Mouse (Mus musculus) lung, adult 18-20 months (tissue): ENCODE measurements around the gene Epx.
A peak's percentile ranks its signal among the peaks of the same experiment; 100 is the strongest.
"Not testable (repeated sequence)": the region's sequence is repeated elsewhere in the genome, so short reads cannot be mapped to it uniquely, and the experiment has no call there.

Experiments
- DNase-seq, 2 experiments: peaks; one replicate each; pipeline ENCODE4 v3.0.0; 2022; ENCODE audit warnings: mixed read lengths in 2 of 2

The Epx gene

GRCm38 (mm10) chr11:87875436-87875835, at the start of gene Epx:
Gene Epx, minus strand, starts transcription at chr11:87875536.
- no peak for DNase-seq

GRCm38 (mm10) chr11:87920966-87921365, 45.6 kb upstream of the Epx start, which contains the start of gene Olfr464:
Gene Olfr464, minus strand, starts transcription at chr11:87920967.
- no peak for DNase-seq

DNA sequence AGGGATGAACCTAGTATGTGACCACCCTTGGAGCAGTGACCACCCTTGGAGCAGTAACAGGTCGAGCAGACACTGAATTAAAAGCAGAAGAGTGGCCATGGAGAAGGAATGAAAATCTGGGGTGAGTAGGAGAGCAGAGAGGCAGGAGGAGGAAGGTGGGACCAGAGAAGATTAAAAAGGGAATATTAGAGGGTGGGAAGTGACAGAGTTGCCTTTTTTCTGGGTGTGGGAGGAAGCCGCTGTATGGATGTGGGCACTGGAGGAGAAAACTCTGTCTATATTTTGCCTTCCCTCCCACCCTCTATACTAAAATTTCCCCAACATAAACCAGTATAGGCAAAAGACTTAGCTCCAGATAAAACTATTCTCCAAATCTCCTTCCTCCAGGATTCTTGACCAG, 45.0 kb upstream of the Epx start:
- no peak for DNase-seq

- DNase-seq: no peak
These were observed 40.7 kb upstream of the Epx start for GRCm38 (mm10) chr11:87916005-87916404.

GRCm38 (mm10) chr11:87904331-87904730, 29.0 kb upstream of the Epx start:
- no peak for DNase-seq

DNA sequence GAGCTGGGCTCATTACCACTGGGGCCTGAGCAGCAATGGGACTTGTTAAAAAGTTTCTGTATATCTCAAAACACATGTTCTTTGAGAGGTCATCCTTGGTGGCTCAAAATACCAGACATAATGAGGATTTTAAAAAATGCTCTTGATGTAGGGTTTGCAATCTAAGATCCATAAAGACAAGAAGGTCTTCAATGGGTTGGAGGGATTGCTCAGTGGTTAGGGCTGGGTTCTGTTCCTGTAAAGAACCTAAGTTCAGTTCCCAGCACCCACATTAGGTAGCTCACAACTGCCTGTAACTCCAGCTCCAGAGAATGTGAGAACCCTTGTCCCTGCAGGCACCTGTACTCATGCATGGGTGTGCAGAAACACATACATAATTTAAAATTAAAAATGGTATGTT, 22.0 kb upstream of the Epx start, which contains the start of gene Olfr463:
Olfr463 (minus strand) TSS at position 101 of the 400 bp plus-strand sequence.
- DNase-seq: no peak

- no peak for DNase-seq
These were observed 16.8 kb upstream of the Epx start, which contains the start of gene Olfr462 for GRCm38 (mm10) chr11:87892168-87892567. Gene Olfr462, minus strand, starts transcription at chr11:87892268.

GRCm38 (mm10) chr11:87884856-87885255, 9.5 kb upstream of the Epx start:
- DNase-seq: no peak

DNA sequence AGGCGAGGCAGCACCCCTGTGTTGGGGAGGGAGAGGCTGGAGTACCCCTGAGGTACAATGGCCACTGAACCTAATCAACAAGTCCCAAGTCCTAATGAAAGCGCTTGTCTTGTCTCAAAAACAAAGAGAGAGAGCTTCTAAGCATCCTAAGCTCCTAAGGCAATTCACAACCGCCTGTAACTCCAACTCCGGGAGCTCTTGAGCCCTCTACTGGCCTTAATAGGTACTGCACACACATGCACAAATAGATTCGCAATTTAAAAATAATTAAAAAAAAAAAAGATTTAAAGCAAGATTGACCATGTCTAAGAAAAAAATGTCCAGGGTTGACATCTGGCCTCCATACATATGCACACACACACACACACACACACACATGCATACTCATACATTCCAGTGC, 8.2 kb upstream of the Epx start:
- no peak for DNase-seq

GRCm38 (mm10) chr11:87881714-87882113, 6.4 kb upstream of the Epx start:
- DNase-seq: no peak

DNA sequence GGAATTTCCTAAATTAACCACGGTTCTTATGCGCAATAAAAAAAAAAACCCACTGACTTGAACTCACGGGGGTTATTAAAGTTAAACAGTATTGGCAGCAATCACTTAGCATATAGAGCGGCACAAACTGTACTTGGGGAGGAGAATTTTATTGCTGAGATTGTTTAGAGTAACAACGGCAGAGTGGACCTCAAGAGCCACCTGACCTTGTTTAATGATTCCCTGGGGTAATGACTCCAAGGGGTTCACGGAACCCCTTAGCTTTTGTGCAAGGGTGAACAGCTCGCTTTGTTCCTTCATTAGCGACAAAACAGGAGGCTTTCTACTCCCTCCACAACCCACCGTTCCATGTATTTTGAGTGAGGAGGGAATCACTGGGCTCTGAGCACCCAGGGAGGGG, 4.5 kb upstream of the Epx start:
- no peak for DNase-seq

DNA sequence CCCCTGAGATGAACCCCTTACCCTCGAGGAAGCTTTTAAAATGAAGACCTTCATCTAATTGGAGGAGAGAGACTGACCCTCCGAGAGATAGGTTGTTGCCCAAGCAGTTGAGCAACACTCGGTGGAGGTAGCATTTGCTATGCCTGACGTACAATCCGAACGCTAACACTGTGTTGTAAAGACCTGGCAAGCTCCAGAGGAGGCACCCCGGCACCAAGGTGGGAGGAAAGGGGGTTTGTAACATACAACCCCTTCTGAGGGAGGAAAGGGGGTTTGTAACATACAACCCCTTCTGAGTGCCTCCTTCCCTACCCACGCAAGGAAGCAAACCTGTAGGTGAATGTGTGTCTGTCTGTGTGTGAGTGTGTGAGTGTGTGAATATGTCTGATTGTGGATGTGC, 3.6 kb downstream of the Epx start:
- no peak for DNase-seq

DNA sequence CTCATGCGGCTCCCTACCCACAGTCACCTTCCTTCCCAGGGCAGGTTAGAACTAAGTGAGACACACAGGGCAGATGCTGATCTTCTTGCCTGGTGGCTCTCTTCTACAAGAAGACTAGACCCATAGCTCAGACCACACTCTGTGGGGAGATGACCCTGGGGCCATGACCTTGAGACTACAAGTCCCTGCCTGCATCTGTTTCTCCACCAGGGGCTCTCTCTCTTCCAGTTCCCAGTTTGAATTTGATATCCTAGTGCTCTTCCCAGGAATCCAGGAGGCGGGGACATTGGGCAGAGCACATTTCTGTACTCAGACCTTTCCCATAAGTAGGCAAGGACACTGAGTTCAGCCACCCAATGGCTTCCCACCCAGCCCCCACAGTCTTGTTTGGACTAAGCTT, 5.2 kb downstream of the Epx start:
- no peak for DNase-seq

DNA sequence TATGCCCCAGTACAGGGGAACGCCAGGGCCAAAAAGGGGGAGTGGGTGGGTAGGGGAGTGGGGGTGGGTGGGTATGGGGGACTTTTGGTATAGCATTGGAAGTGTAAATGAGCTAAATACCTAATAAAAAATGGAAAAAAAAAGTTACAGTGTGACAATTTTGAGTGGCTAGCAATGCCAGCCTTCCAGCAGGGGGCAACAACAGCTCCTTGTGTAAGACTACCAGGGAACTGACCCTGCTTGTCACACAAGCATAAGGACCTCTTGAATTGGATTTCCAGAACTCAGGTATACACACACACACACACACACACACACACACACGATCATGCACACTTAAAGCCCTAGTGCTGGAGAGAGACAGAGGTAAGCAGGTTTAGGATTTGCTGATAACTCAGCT, 8.4 kb downstream of the Epx start:
- not testable (repeated sequence) for DNase-seq

DNA sequence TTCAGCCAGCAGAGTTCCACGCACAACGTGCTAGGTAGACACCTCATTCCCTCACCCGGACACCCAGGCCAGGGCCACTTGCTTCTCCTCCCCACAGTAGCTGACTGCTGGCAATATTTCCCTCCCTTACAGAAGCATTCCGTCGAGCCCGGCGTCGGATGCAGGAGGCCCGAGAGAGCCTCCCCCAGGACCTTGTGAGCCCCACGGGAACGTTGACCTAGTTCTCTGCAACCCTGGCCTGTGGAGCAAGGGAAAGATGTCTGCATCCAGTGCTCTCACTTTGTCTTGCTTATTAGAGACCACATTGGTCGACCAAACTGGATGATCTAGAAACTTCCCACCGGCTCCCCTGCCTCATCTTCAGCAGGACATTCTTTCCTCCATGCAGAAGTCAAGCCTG, 12.5 kb downstream of the Epx start:
- DNase-seq: no peak

DNA sequence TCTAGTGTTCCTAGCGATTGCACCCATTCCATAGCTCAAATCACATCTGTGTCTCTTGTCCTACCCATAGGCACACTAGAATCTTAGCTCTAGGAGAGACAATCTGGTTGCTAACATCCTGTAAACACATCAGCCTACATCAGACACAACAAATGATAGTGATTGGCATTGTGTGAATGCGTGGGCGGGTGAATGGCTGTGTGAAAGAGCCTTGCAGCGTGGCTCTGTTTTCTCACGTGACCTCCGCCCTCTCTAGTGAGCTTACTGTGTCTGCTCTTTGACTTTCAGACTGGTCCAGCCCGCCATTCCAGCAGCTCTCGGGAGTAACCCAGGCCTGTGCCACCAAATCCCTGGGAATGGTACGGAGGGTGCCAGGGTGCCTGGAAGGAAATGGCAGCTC, 14.9 kb downstream of the Epx start:
- DNase-seq: no peak

DNA sequence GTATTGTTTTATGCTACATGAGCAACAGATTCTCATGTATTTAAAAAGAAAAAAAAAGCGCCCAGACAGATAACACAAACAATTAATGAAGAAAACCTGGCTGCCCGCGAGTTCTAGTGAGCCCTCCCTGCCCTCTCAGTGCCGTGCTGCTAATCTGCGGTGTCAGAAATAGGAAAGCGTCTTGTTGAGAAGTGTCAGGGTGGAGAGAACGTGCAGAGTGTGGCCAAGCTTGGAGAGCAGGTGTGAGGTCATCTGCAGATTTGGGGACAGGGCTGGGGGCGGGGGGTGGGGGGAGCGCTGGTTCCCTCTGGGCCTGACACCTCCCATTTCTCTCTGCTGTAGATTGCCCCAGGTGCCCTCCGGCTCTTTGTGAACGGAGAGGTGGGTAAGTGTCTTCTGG, 16.1 kb downstream of the Epx start:
- no peak for DNase-seq

GRCm38 (mm10) chr11:87854550-87854949, 20.8 kb downstream of the Epx start:
- DNase-seq: no peak

DNA sequence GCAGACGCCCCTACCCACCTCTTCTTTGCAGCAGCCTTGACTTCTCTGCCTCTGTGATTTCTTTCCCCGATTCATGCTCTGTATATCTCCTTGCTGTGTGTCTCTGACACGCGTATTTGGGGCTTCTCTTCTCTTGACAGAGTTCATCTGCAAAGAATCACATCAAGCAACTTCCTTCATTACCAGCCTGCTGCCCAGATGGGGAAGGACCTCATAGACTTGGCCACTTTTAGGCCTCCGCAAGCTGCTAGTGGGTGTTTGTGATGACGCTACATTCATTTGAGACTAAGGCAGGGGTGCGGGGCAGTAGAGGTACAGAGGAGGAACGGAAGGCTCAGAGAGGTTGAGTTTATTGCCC, 21.8 kb downstream of the Epx start:
- no peak for DNase-seq

GRCm38 (mm10) chr11:87852690-87853596, 22.4 kb downstream of the Epx start, which contains the start of gene Mks1:
Gene Mks1, plus strand, starts transcription at chr11:87853215.
- DNase-seq: peak; percentile 86 to 90

DNA sequence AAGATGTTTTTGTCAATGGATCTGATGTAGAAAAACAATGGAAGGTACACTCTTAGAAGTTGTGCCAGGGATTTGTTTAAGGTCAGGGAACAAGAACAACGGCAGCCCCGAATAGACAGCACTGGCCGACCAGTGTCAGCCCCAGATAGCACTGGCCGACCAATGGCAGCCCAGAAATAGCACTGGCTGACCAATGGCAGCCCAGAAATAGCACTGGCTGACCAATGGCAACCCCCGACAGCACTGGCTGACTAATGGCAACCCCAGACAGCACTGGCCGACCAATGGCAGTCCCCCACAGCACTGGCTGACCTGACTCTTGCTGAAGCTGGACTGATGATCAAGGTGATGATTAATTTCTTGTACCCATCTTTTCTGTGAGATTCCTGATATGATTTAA, 27.5 kb downstream of the Epx start:
- DNase-seq: no peak

- no peak for DNase-seq
These were observed 28.3 kb downstream of the Epx start for GRCm38 (mm10) chr11:87846968-87847600.

- no peak for DNase-seq
These were observed 33.9 kb downstream of the Epx start for GRCm38 (mm10) chr11:87841436-87841835.

DNA sequence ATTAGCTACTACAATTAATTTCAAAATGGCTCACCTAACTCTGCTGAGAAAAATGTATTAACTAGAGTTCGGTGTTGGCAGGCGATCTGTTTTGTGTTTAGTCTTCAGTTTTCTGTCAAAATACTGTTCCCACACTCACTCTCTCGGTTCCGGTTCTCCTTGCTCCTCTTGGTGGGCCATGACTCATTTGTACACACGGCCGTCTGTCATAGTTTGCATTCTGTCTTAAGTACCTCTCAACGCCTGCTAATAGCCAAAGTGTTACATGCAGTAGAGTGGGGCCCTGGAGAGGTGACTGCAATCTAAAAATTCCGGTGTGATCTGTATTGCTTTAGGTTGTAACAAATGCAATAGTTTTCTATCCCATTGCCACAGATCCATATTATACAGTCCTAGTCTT, 34.7 kb downstream of the Epx start:
- peak; percentile 57 to 72 for DNase-seq
